Mouse (Mus musculus) adrenal gland, postnatal 10 days (tissue): ENCODE data around the gene Fzd7. TPM values are rescaled to one million over a fixed set of nuclear protein-coding genes. Genes with fewer than 3 reads are reported as not detected.

Experiments
- DNase-seq: peaks from one replicate; pipeline ENCODE4 v3.0.0; 2021; ENCODE audit warnings: mixed read lengths
- total RNA-seq, 2 experiments: library from RNA; stranded (reverse); gene quantifications; 2 replicates each; pipeline ENCODE4 v1.2.3; 2021

The Fzd7 gene
- total RNA-seq, 2 experiments from 2014 or later, result 12.6 to 18.3 TPM

- DNase-seq, result no peak
Measured at GRCm38 (mm10) chr1:59502355-59502754, 20.1 kb downstream of the Fzd7 start.

GRCm38 (mm10) chr1:59503659-59504301 lies 21.6 kb downstream of the Fzd7 start:
- DNase-seq, result no peak

GRCm38 (mm10) chr1:59504302-59504700 lies 22.1 kb downstream of the Fzd7 start:
- DNase-seq, result no peak

- DNase-seq, result no peak
Measured at GRCm38 (mm10) chr1:59508463-59509139, 26.4 kb downstream of the Fzd7 start.

- DNase-seq, result no peak
Measured at GRCm38 (mm10) chr1:59511566-59512270, 29.5 kb downstream of the Fzd7 start.

- DNase-seq, result peak; percentile 40
Measured at GRCm38 (mm10) chr1:59516026-59516917, 34.0 kb downstream of the Fzd7 start, which contains the start of gene Gm973. TSS of gene Gm973 (plus strand) at chr1:59516264.

GRCm38 (mm10) chr1:59520226-59520837 lies 38.1 kb downstream of the Fzd7 start:
- DNase-seq, result no peak

GRCm38 (mm10) chr1:59522456-59522855 lies 40.2 kb downstream of the Fzd7 start:
- no peak for DNase-seq

GRCm38 (mm10) chr1:59523378-59523958 lies 41.2 kb downstream of the Fzd7 start:
- no peak for DNase-seq

- peak; percentile 27 for DNase-seq
Measured at GRCm38 (mm10) chr1:59524071-59524470, 41.8 kb downstream of the Fzd7 start.

GRCm38 (mm10) chr1:59524759-59525158 lies 42.5 kb downstream of the Fzd7 start:
- no peak for DNase-seq

GRCm38 (mm10) chr1:59527219-59527618 lies 45.0 kb downstream of the Fzd7 start:
- DNase-seq, result no peak

GRCm38 (mm10) chr1:59534976-59535810 lies 53.0 kb downstream of the Fzd7 start:
- DNase-seq, result no peak

Other genes starting within 250 kb of the Fzd7 start
- gene Als2, start 245.2 kb upstream of the Fzd7 start, total RNA-seq, result 10 to 100 TPM; 15.6 to 16.5 TPM
- not detected for gene Cdk15, start 225.5 kb upstream of the Fzd7 start, total RNA-seq
- 1 to 10 TPM; 5.7 to 9.7 TPM for gene Gm973, start 33.8 kb downstream of the Fzd7 start, total RNA-seq
- gene Sumo1, start 188.4 kb downstream of the Fzd7 start, total RNA-seq, result 100 to 1,000 TPM; 105 to 125 TPM
- gene Nop58, start 202.5 kb downstream of the Fzd7 start, total RNA-seq, result 100 to 1,000 TPM; 114 to 126 TPM